Mouse (Mus musculus) erythroblast, embryonic 14.5 days (primary cell): ENCODE measurements around the gene Glud1. TPM values are rescaled to one million over a fixed set of nuclear protein-coding genes. Genes with fewer than 3 reads are reported as not detected.

ENCODE experiments used
- H3K27me3 ChIP-seq: 2 replicates; pipeline ENCODE4 v1.6.1; 2012; ENCODE audit warnings: inconsistent platforms; ENCODE audit not compliant: control insufficient read depth
- H3K36me3 ChIP-seq: 2 replicates; pipeline ENCODE4 v1.6.1; 2012; ENCODE audit warnings: mild to moderate bottlenecking, inconsistent platforms; ENCODE audit not compliant: control insufficient read depth
- H3K4me1 ChIP-seq: 2 replicates; pipeline ENCODE4 v1.6.1; 2012; ENCODE audit warnings: inconsistent platforms; ENCODE audit not compliant: control insufficient read depth
- H3K4me3 ChIP-seq: replicated peaks from 2 replicates; pipeline ENCODE3; 2012; ENCODE audit warnings: moderate library complexity, mild to moderate bottlenecking, inconsistent platforms
- H3K9me3 ChIP-seq: 2 replicates; pipeline ENCODE4 v1.6.1; 2012; ENCODE audit warnings: low read length, inconsistent platforms, mixed read lengths; ENCODE audit not compliant: control insufficient read depth
- GATA1 ChIP-seq: IDR thresholded peaks from 2 replicates; pipeline ENCODE4 v1.6.1; 2012; ENCODE audit warnings: low read length, inconsistent platforms, mixed read lengths
- TAL1 ChIP-seq: IDR thresholded peaks from 3 replicates; pipeline ENCODE4 v1.6.1; 2012; ENCODE audit warnings: low read length, inconsistent platforms, mixed read lengths
- polyA plus RNA-seq: library from polyadenylated mRNA; stranded (reverse); fragments of >175 nt; gene quantifications from 2 replicates; pipeline ENCODE4 v1.2.3, GENCODE M21; 2012

Glud1 gene
- polyA plus RNA-seq, 1 experiment, result 0.87 TPM

GRCm38 (mm10) chr14:34289259-34290015, 21.1 kb upstream of the Glud1 start:
- no peaks in the 10 kb centered on the region for H3K27me3 ChIP-seq
- TF ChIP-seq TAL1, result no peak
- TF ChIP-seq GATA1, result no peak
- no peak overlapping the region for H3K4me3 ChIP-seq
- H3K36me3 ChIP-seq, result no peaks in the 10 kb centered on the region
- no peaks in the 10 kb centered on the region for H3K9me3 ChIP-seq
- H3K4me1 ChIP-seq, result no peaks in the 10 kb centered on the region

GRCm38 (mm10) chr14:34290229-34290628, 20.3 kb upstream of the Glud1 start:
- TF ChIP-seq GATA1, result no peak
- TF ChIP-seq TAL1, result no peak

GRCm38 (mm10) chr14:34293641-34294040, 16.9 kb upstream of the Glud1 start:
- Histone ChIP-seq H3K27me3 (no peaks in the 10 kb centered on the region), H3K36me3 (no peaks in the 10 kb centered on the region), H3K4me1 (no peaks in the 10 kb centered on the region), H3K9me3 (no peaks in the 10 kb centered on the region), H3K4me3 (no peak overlapping the region)
- no peak for TF ChIP-seq TAL1
- TF ChIP-seq GATA1, result no peak

More at GRCm38 (mm10) chr14:34290229-34290628, 20.3 kb upstream of the Glud1 start:
- Histone ChIP-seq H3K36me3 (no peaks in the 10 kb centered on the region), H3K9me3 (no peaks in the 10 kb centered on the region), H3K4me3 (no peak overlapping the region), H3K4me1 (no peaks in the 10 kb centered on the region), H3K27me3 (no peaks in the 10 kb centered on the region)

- Histone ChIP-seq H3K4me1 (no peaks in the 10 kb centered on the region), H3K4me3 (no peak overlapping the region), H3K9me3 (no peaks in the 10 kb centered on the region), H3K36me3 (no peaks in the 10 kb centered on the region), H3K27me3 (no peaks in the 10 kb centered on the region)
- no peak for TF ChIP-seq GATA1
- TF ChIP-seq TAL1, result no peak
These were observed 14.2 kb upstream of the Glud1 start for GRCm38 (mm10) chr14:34296350-34296749.

- no peak overlapping the region for H3K4me3 ChIP-seq
- no peaks in the 10 kb centered on the region for H3K4me1 ChIP-seq
- TF ChIP-seq TAL1, result no peak
- no peak for TF ChIP-seq GATA1
- no peaks in the 10 kb centered on the region for H3K36me3 ChIP-seq
- no peaks in the 10 kb centered on the region for H3K27me3 ChIP-seq
- H3K9me3 ChIP-seq, result no peaks in the 10 kb centered on the region
These were observed 13.5 kb upstream of the Glud1 start for GRCm38 (mm10) chr14:34297038-34297437.

GRCm38 (mm10) chr14:34297634-34298033, 12.9 kb upstream of the Glud1 start:
- Histone ChIP-seq H3K4me1 (no peaks in the 10 kb centered on the region), H3K27me3 (no peaks in the 10 kb centered on the region), H3K4me3 (no peak overlapping the region), H3K9me3 (no peaks in the 10 kb centered on the region), H3K36me3 (no peaks in the 10 kb centered on the region)
- no peak for TF ChIP-seq GATA1
- TF ChIP-seq TAL1, result no peak

- no peaks in the 10 kb centered on the region for H3K27me3 ChIP-seq
These were observed 11.4 kb upstream of the Glud1 start for GRCm38 (mm10) chr14:34298871-34299700.

GRCm38 (mm10) chr14:34302681-34303242, 7.8 kb upstream of the Glud1 start:
- TF ChIP-seq TAL1 (no peak), GATA1 (no peak)

More at GRCm38 (mm10) chr14:34298871-34299700, 11.4 kb upstream of the Glud1 start:
- TF ChIP-seq TAL1, result no peak
- TF ChIP-seq GATA1, result no peak
- Histone ChIP-seq H3K4me1 (no peaks in the 10 kb centered on the region), H3K4me3 (no peak overlapping the region), H3K36me3 (no peaks in the 10 kb centered on the region), H3K9me3 (no peaks in the 10 kb centered on the region)

GRCm38 (mm10) chr14:34303265-34303680, 7.3 kb upstream of the Glud1 start:
- no peak overlapping the region for H3K4me3 ChIP-seq
- H3K27me3 ChIP-seq, result no peaks in the 10 kb centered on the region
- TF ChIP-seq GATA1, result no peak
- H3K4me1 ChIP-seq, result no peaks in the 10 kb centered on the region
- H3K9me3 ChIP-seq, result no peaks in the 10 kb centered on the region
- H3K36me3 ChIP-seq, result no peaks in the 10 kb centered on the region

More at GRCm38 (mm10) chr14:34302681-34303242, 7.8 kb upstream of the Glud1 start:
- H3K27me3 ChIP-seq, result no peaks in the 10 kb centered on the region
- H3K4me3 ChIP-seq, result no peak overlapping the region
- H3K4me1 ChIP-seq, result no peaks in the 10 kb centered on the region
- H3K9me3 ChIP-seq, result no peaks in the 10 kb centered on the region
- no peaks in the 10 kb centered on the region for H3K36me3 ChIP-seq
